Mouse (Mus musculus) R1 (cell line): ENCODE measurements around the gene Plekho2.

Experiments
- DNase-seq: peaks from one replicate; pipeline ENCODE4 v3.0.0-alpha.2; 2018; ENCODE audit warnings: low read depth, low spot score

Gene Plekho2

DNA sequence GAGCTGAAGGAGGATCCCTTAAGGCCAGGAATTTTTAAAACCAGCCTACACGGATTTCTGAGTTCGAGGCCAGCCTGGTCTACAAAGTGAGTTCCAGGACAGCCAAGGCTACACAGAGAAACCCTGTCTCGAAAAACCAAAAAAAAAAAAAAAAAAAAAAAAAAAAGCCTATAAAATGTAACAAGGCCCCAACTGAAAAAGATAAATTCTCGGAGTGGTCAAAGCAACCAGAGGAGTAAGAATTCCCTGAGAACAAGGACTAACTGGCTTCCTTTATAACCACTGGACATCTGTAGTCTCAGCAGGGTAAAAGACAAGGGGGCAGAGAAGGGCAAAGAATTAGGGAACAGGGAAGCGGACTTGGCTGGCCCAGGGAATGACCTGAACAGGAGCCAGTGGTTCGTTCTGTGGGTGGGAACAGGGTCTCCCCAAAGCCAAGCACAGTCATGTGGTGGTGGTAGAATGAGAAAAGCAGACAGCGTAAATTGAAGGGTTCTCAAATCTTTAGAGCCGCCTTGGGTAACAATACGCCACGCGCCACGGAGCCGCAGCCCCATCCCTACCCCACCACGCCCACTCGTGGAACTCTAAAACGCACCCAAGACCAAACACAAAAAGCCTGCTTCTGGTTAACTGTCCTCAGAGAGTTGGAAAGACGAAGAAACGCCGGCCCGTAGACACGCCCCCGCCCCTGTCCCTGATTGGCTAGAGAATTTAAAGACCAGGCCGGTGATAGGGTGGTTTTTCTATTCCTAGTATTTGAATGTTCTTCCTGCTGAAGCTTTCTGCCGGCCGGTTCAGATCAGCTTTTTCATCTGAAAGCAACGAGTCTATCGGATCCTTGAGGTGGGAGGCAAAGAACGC is 6.8 kb upstream of the Plekho2 start, which contains the start of gene Pif1:
Pif1 (plus strand) TSS at position 755 of the 864 bp plus-strand sequence.
- DNase-seq, result peak; percentile 97

DNA sequence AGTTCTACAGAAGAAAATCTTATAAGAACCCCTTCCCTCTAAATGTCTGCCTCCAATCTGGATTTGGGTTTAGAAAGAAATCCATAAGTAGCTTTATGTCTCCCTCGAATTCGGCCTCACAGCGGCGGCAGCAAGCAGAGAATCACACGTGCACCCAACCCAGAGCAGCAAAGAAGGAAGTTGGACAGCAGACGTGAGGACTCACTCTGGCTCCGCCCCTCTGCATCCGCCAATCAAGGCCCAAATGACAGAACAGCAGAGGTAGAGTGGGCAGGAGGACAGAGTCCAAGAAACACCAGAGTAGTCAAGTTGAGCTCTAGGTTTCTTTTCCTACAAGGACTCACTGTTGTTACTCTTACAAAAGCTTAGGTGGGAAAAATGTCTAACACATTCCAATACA is 3.2 kb upstream of the Plekho2 start:
- peak; percentile 90 for DNase-seq

DNA sequence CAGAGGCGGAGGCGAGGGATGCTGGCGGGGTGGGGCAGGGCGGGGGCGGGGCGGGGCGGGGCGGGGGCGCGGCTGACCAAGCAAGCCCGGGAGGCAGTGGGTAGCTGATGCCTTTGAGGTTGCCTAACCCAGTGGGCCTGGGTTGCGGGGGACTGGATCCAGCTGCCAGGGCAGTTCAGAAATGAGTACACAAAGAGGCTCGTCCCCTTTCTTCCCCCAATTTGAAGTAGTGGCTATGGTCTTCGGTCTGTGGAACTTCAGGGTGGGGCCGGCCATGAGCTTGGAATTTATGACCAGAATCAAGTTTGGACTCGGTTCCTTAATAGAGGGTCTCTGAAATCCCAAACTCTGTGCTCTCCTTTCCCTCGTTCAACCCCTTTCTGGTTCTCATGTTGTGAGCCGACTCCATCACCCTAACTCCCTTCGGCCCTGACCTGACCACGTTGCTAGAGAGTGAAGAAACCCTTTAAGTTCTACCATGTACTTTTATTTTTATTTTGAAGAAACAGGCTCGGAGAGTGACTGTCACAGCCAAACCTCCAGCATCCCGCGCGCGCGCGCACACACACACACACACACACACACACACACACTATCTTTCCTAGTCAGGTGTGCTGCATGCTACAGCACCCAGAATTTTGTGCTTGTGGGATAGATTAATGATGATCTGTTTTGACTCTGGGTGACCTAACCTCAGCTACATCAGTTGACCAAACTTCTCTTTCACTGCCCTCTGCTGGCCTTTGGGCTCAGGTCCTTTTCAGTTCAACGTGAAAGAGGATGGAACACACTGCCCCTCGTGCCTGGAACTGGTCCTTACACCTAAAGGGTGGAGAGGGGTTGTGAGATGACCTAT is 789 bp upstream of the Plekho2 start:
- peak; percentile 97 for DNase-seq

DNA sequence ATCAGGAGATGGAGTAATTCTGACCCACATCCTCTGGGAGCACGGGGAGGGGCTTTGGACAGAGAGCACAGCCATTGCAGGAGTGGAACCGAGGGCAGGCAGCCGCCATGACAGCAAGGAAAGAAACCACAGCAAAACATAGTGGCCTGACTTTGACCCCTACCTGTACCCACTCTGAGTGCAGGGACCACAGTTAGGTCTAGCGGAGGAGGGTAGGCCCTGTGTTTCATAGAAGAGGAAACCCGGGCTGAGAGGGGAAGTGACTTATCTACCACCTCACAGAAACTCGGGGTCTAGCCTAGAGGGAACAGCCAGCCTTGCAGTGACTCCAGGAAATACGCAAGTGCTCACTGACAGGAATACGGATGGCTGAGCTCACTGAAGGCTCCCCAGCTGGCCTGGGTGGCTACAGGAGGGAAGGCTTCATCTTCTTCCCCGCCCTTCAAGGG is 1.0 kb downstream of the Plekho2 start:
- no peak for DNase-seq

DNA sequence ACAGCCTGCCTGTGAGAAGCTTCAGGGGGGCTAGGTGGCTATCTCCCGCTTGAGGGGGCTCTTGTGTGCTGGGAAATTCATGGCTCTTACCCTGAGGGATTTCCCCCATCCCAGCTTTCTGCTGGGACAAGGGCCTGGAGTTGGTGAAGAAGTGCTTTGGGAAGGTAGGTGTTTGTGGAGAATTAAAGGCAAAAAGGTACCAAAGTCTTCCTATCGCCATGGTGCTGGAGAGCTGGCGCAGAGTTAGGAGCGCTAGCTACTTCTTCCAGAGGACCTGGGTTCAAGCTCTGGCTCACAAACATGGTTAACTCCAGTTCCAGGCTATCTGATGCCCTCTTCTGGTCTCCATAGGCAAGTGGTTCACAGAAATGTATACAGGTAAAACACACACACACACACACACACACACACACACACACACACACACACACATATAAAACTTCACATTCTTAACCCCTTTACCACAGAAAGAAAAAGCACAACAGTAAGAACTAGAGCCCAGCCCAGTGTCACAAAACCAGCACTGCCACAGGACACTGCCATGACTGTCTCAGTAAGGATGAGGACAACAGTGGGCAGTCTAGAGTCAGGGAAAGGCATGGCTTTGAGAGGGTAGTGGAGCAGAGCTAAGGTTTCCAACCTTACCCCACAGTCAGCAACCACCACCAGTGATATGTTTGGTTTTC is 2.2 kb downstream of the Plekho2 start:
- DNase-seq, result no peak

GRCm38 (mm10) chr9:65576861-65577510 is 2.9 kb downstream of the Plekho2 start:
- DNase-seq, result no peak

- no peak for DNase-seq
These were observed 4.2 kb downstream of the Plekho2 start for GRCm38 (mm10) chr9:65575393-65576196.

- DNase-seq, result no peak
These were observed 5.1 kb downstream of the Plekho2 start for GRCm38 (mm10) chr9:65574513-65575392.

DNA sequence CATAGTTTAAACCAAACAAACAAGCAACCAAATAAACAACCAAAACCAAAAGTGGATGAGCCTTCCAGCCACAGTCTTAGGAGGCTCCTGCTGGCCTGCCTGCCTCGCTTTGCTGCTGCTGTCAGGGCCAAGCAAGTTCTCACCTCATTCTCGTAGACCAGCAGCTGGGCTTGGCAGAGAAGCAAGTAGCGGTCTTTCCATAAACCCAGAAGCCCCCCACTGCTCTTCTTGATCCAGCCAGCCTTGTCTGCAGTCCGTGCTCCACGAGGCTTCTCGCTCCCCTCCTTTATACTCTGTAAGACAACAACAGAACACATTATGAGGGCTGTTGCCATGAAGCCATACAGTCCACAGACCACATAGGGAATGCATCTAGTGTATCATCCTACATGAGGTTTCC is 7.0 kb downstream of the Plekho2 start:
- DNase-seq, result no peak

- DNase-seq, result no peak
These were observed 10.3 kb downstream of the Plekho2 start for GRCm38 (mm10) chr9:65569491-65569971.

- no peak for DNase-seq
These were observed 11.1 kb downstream of the Plekho2 start for GRCm38 (mm10) chr9:65568787-65569186.

DNA sequence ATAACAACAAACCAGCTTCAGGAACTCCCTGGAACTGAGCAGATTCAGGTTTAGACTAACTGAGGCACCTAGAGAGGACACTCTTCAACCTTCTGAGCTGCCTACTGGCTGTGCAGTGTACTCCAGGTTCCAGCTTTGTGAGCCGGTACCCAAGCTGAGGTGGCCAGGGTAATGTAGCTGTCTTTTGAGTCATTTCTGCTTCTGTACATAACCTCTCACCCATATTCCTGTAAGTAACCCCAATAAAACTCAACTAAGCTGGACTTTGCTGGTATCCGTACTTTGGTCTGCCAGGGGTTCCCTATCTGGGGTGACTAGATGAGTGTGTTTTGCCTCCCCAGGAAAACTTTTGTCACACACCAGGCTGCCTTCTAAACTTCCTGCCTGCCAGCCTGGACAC is 15.1 kb downstream of the Plekho2 start:
- no peak for DNase-seq

- no peak for DNase-seq
These were observed 16.8 kb downstream of the Plekho2 start for GRCm38 (mm10) chr9:65563073-65563472.

GRCm38 (mm10) chr9:65562081-65562506 is 17.7 kb downstream of the Plekho2 start:
- DNase-seq, result no peak

DNA sequence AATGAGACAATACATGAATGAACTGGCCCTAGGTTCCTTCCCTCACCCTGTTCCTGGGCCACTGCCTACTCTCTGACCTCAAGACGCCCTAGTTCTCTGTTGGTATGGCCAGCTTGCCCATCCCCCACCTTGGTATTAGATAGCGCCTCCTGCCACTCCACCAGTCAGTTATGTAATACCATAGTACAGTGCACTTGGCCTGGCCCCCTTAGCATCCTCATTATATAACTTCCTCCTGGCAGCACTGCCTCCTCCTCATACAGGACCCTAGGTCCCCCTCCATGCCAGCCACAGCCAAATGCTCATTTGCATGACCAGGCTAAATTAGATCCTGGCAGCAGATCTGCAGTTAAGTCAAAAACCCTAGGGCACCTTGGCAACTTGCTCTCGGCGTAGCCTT is 18.8 kb downstream of the Plekho2 start:
- no peak for DNase-seq

- DNase-seq, result no peak
These were observed 21.0 kb downstream of the Plekho2 start for GRCm38 (mm10) chr9:65558806-65559205.

DNA sequence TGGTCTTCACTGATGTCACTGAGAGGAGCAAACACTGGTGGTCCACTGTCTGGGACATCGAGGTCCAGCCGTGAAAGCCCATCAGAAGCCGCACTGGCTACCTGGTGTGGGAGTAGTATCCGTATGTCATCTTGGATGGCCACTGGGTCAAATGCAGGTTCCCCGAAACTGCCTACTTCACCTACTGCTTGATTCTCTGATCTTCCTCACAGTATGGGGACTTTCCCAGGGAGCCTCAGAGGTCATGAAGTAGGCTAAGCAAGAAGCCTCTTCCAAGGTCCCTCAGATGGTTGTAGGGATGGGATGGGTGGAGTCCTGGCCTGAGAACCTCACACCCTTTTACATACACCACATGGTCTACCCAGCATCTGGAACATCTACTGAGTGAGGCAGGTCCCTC is 22.9 kb downstream of the Plekho2 start:
- DNase-seq, result no peak

GRCm38 (mm10) chr9:65556349-65556748 is 23.5 kb downstream of the Plekho2 start:
- no peak for DNase-seq

GRCm38 (mm10) chr9:65555621-65556020 is 24.2 kb downstream of the Plekho2 start:
- no peak for DNase-seq
